Mouse (Mus musculus) cerebellum, postnatal 25 days (tissue): ENCODE results near the gene Lpcat2.
A peak's percentile ranks its signal among the peaks of the same experiment; 100 is the strongest.

Experiments
- DNase-seq, 2 experiments: peaks; one replicate each; pipeline ENCODE4 v3.0.0; 2021; ENCODE audit warnings: mixed read lengths in 2 of 2

The Lpcat2 gene

GRCm38 (mm10) chr8:92855171-92855894, at the start of gene Lpcat2:
Gene Lpcat2, plus strand, starts transcription at chr8:92855339.
- peak; percentile 65 to 83 for DNase-seq

GRCm38 (mm10) chr8:92812773-92813172, 42.4 kb upstream of the Lpcat2 start:
- DNase-seq: no peak

GRCm38 (mm10) chr8:92815661-92816060, 39.5 kb upstream of the Lpcat2 start:
- DNase-seq: peak in 1 of 2 experiments; percentile 8

- peak; percentile 74 to 82 for DNase-seq
Observed at GRCm38 (mm10) chr8:92817928-92818818, 37.0 kb upstream of the Lpcat2 start.

GRCm38 (mm10) chr8:92821151-92821550, 34.0 kb upstream of the Lpcat2 start:
- DNase-seq: no peak

- DNase-seq: no peak
Observed at GRCm38 (mm10) chr8:92822386-92822785, 32.8 kb upstream of the Lpcat2 start.

GRCm38 (mm10) chr8:92825991-92826390, 29.1 kb upstream of the Lpcat2 start:
- DNase-seq: peak in 1 of 2 experiments; percentile 25

- no peak for DNase-seq
Observed at GRCm38 (mm10) chr8:92827243-92828034, 27.7 kb upstream of the Lpcat2 start, which contains the start of gene Mmp2. Gene Mmp2, plus strand, starts transcription at chr8:92827291.

GRCm38 (mm10) chr8:92828251-92828743, 26.8 kb upstream of the Lpcat2 start:
- peak in 1 of 2 experiments; percentile 28 for DNase-seq

- no peak for DNase-seq
Observed at GRCm38 (mm10) chr8:92834065-92834731, 20.9 kb upstream of the Lpcat2 start.

GRCm38 (mm10) chr8:92834786-92835500, 20.2 kb upstream of the Lpcat2 start:
- DNase-seq: no peak

- DNase-seq: no peak
Observed at GRCm38 (mm10) chr8:92835901-92836300, 19.2 kb upstream of the Lpcat2 start.

- DNase-seq: no peak
Observed at GRCm38 (mm10) chr8:92838616-92839015, 16.5 kb upstream of the Lpcat2 start.

- no peak for DNase-seq
Observed at GRCm38 (mm10) chr8:92839161-92839560, 16.0 kb upstream of the Lpcat2 start.

- DNase-seq: no peak
Observed at GRCm38 (mm10) chr8:92839876-92840275, 15.3 kb upstream of the Lpcat2 start.

- no peak for DNase-seq
Observed at GRCm38 (mm10) chr8:92846684-92847083, 8.5 kb upstream of the Lpcat2 start.

- DNase-seq: no peak
Observed at GRCm38 (mm10) chr8:92847299-92847698, 7.8 kb upstream of the Lpcat2 start.

GRCm38 (mm10) chr8:92849261-92849660, 5.9 kb upstream of the Lpcat2 start:
- DNase-seq: no peak

GRCm38 (mm10) chr8:92850239-92850638, 4.9 kb upstream of the Lpcat2 start:
- peak; percentile 47 to 69 for DNase-seq

- DNase-seq: no peak
Observed at GRCm38 (mm10) chr8:92851381-92851780, 3.8 kb upstream of the Lpcat2 start.
